Mouse (Mus musculus) erythroid progenitor cell, adult 5-6 weeks (primary cell): ENCODE measurements around the gene Appbp2. TPM values are rescaled to one million over a fixed set of nuclear protein-coding genes. Genes with fewer than 3 reads are reported as not detected.
"Not testable (repeated sequence)": the region's sequence is repeated elsewhere in the genome, so short reads cannot be mapped to it uniquely, and the experiment has no call there.

Experiments used
- ATAC-seq: replicated peaks from 2 replicates; pipeline ENCODE4 v1.8.0; 2016; ENCODE audit warnings: moderate number of reproducible peaks, mild to moderate bottlenecking, moderate TSS enrichment, inconsistent platforms; ENCODE audit not compliant: poor library complexity, low FRiP score, severe bottlenecking
- total RNA-seq, 2 experiments: library from RNA; stranded (forward) in 1 of 2; stranded (reverse) in 1 of 2; fragments of 150-400 nt in 1 of 2; fragments of 186-747, 209-891 nt in 1 of 2; gene quantifications; 2 replicates each; pipeline versions ENCODE4 v1.2.3 to v1.2.4; 2015 to 2017; ENCODE audit warnings: low replicate concordance in 2 of 2

Appbp2 gene
- total RNA-seq, 2 experiments from 2014 or later: 8.2 to 12.2 TPM

GRCm38 (mm10) chr11:85170833-85171232, 64.1 kb downstream of the Appbp2 start:
- no peak for ATAC-seq

GRCm38 (mm10) chr11:85170058-85170740, 64.7 kb downstream of the Appbp2 start, which contains the start of gene 1700125H20Rik:
Gene 1700125H20Rik, plus strand, starts transcription at chr11:85170404.
- ATAC-seq: peak; percentile 99

DNA sequence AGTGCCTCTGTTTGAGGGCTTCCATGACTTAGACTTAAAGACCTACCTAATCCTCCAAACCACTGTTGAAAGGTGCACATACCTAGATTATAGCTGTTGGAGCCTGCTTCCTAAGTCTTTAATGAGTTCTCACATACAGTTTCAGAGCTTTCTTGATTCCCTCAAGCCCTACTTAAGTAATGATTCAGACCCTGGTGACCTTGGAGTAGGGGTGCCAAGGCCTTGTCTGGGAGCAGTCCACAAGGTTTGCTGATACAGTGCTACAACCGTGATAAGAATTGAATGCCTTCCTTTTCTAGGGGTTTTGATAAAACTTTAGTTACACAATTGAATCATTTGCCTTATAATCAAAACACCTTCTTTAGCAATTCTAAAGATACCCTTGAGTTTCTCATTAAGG, 67.4 kb downstream of the Appbp2 start:
- no peak for ATAC-seq

- ATAC-seq: no peak
Measured at GRCm38 (mm10) chr11:85164371-85164770, 70.6 kb downstream of the Appbp2 start.

GRCm38 (mm10) chr11:85163014-85163413, 71.9 kb downstream of the Appbp2 start:
- ATAC-seq: not testable (repeated sequence)

DNA sequence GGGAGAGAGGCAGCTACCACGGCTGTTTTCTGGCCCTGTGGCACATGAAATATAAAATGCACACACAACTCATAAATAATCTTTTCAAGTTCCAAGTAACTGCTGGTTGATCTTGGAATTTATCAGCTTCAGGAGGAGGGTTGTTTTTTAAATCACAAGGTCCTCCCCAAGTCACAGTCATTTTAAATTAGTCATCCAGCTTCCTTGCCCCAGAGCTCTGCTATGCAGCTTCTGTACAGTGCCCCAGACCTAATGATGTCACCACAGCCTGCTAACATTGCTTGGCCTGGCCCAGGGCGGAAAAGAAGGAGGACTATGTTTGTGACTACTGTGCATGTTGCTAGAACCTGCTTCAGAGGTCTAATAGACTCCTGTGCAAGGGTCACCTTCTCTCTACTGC, 77.6 kb downstream of the Appbp2 start:
- ATAC-seq: no peak

- no peak for ATAC-seq
Measured at GRCm38 (mm10) chr11:85152256-85152930, 82.5 kb downstream of the Appbp2 start.

GRCm38 (mm10) chr11:85139581-85140540, 95.1 kb downstream of the Appbp2 start, which contains the start of gene Usp32:
Gene Usp32, minus strand, starts transcription at chr11:85140161.
- peak; percentile 95 for ATAC-seq

GRCm38 (mm10) chr11:85138776-85139474, 96.0 kb downstream of the Appbp2 start:
- no peak for ATAC-seq

Other genes with a start within 250 kb of the Appbp2 start
- gene Usp32, start 95.0 kb downstream of the Appbp2 start, total RNA-seq (2015; ENCODE audit: low replicate concordance): 248 and 268 TPM in 2 replicates
- 357 and 586 TPM in 2 replicates for gene Usp32, start 95.0 kb downstream of the Appbp2 start, total RNA-seq (2017; ENCODE audit: low replicate concordance)
- 6.5 TPM in 1 of 2 replicates, not detected in the other for gene 1700125H20Rik, start 64.7 kb downstream of the Appbp2 start, total RNA-seq (2015; ENCODE audit: low replicate concordance)
- gene 1700125H20Rik, start 64.7 kb downstream of the Appbp2 start, total RNA-seq (2017; ENCODE audit: low replicate concordance): not detected in 2 replicates
- 96.6 and 112 TPM in 2 replicates for gene Ppm1d, start 76.1 kb upstream of the Appbp2 start, total RNA-seq (2015; ENCODE audit: low replicate concordance)
- 62.0 and 77.3 TPM in 2 replicates for gene Ppm1d, start 76.1 kb upstream of the Appbp2 start, total RNA-seq (2017; ENCODE audit: low replicate concordance)
- 45.0 and 60.8 TPM in 2 replicates for gene Bcas3, start 118.0 kb upstream of the Appbp2 start, total RNA-seq (2015; ENCODE audit: low replicate concordance)
- 28.0 and 35.8 TPM in 2 replicates for gene Bcas3, start 118.0 kb upstream of the Appbp2 start, total RNA-seq (2017; ENCODE audit: low replicate concordance)